Mouse (Mus musculus) MEL (cell line): Measurements from ENCODE around the gene 2010003K11Rik. TPM values are rescaled to one million over a fixed set of nuclear protein-coding genes. Genes with fewer than 3 reads are reported as not detected.

Experiments
- DNase-seq: peaks from one replicate; pipeline ENCODE4 v3.0.0; 2011; ENCODE audit warnings: low read depth, low spot score
- H3K27ac ChIP-seq: 2 replicates; pipeline ENCODE4 v1.5.1; 2012; ENCODE audit warnings: low read depth, mild to moderate bottlenecking, control low read depth, low read length, moderate library complexity; ENCODE audit not compliant: control insufficient read depth
- H3K27me3 ChIP-seq, 2 experiments: fragments of 150-350 bp in 1 of 2; sonication (generic) in 1 of 2; 2 replicates each; pipeline ENCODE4 v1.6.1; 2012; ENCODE audit warnings: low read length in 2 of 2, mild to moderate bottlenecking in 2 of 2, improper control_type of control experiment in 1 of 2, moderate library complexity in 1 of 2; ENCODE audit not compliant: insufficient read depth in 2 of 2, control insufficient read depth in 1 of 2
- H3K36me3 ChIP-seq, 2 experiments: 2 replicates each; pipeline ENCODE4 v1.6.1; 2012 to 2014; ENCODE audit warnings: low read length in 2 of 2, improper control_type of control experiment in 1 of 2, inconsistent platforms in 1 of 2, mild to moderate bottlenecking in 1 of 2; ENCODE audit not compliant: insufficient read depth in 2 of 2, control insufficient read depth in 1 of 2
- H3K4me1 ChIP-seq, 2 experiments: fragments of 150-350 bp in 1 of 2; sonication (generic) in 1 of 2; 2 replicates each; pipeline ENCODE4 v1.6.1; 2012; ENCODE audit warnings: low read length in 2 of 2, improper control_type of control experiment in 1 of 2, mild to moderate bottlenecking in 1 of 2; ENCODE audit not compliant: insufficient read depth in 2 of 2, control insufficient read depth in 1 of 2
- H3K4me3 ChIP-seq, 2 experiments: fragments of 150-350 bp in 1 of 2; sonication (generic) in 1 of 2; 2 replicates each; pipeline ENCODE4 v1.5.1; 2012; ENCODE audit warnings: low read depth in 2 of 2, low read length in 2 of 2, mild to moderate bottlenecking in 2 of 2, moderate library complexity in 2 of 2, control low read depth in 1 of 2, improper control_type of control experiment in 1 of 2; ENCODE audit not compliant: control insufficient read depth in 1 of 2, insufficient read depth in 1 of 2
- H3K79me2 ChIP-seq: 2 replicates; pipeline ENCODE4 v1.6.1; 2012; ENCODE audit warnings: mild to moderate bottlenecking, low read length, moderate library complexity; ENCODE audit not compliant: control insufficient read depth, poor library complexity, insufficient read depth
- H3K9ac ChIP-seq: 2 replicates; pipeline ENCODE4 v1.6.1; 2012; ENCODE audit warnings: low read depth, mild to moderate bottlenecking, control low read depth, low read length, moderate library complexity; ENCODE audit not compliant: control insufficient read depth, poor library complexity, severe bottlenecking
- H3K9me3 ChIP-seq: fragments of 150-350 bp; sonication (generic); replicated peaks from 2 replicates; pipeline ENCODE4 v1.6.1; 2012; ENCODE audit warnings: mild to moderate bottlenecking, low read length, improper control_type of control experiment, moderate library complexity; ENCODE audit not compliant: insufficient read depth
- BHLHE40 ChIP-seq: IDR thresholded peaks from 2 replicates; pipeline ENCODE4 v1.6.1; 2012; ENCODE audit warnings: low read depth, mild to moderate bottlenecking, inconsistent platforms, low read length, improper control_type of control experiment, borderline replicate concordance
- CHD1 ChIP-seq: IDR thresholded peaks from 2 replicates; pipeline ENCODE4 v1.6.1; 2012; ENCODE audit warnings: low read depth, mild to moderate bottlenecking, inconsistent platforms, low read length, improper control_type of control experiment
- E2F4 ChIP-seq: IDR thresholded peaks from 2 replicates; pipeline ENCODE4 v1.6.1; 2011; ENCODE audit warnings: low read depth, low read length, improper control_type of control experiment, borderline replicate concordance
- GATA1 ChIP-seq: IDR thresholded peaks from 2 replicates; pipeline ENCODE4 v1.6.1; 2011; ENCODE audit warnings: low read depth, low read length, improper control_type of control experiment
- HCFC1 ChIP-seq: IDR thresholded peaks from 2 replicates; pipeline ENCODE4 v1.6.1; 2012; ENCODE audit warnings: low read depth, mild to moderate bottlenecking, inconsistent platforms, low read length, improper control_type of control experiment, moderate library complexity
- MAFK ChIP-seq: IDR thresholded peaks from 2 replicates; pipeline ENCODE4 v1.6.1; 2011; ENCODE audit warnings: low read depth, mild to moderate bottlenecking, low read length, improper control_type of control experiment, borderline replicate concordance
- MAX ChIP-seq: IDR thresholded peaks from 2 replicates; pipeline ENCODE4 v1.6.1; 2011; ENCODE audit warnings: low read length, improper control_type of control experiment
- MAZ ChIP-seq: IDR thresholded peaks from 2 replicates; pipeline ENCODE4 v1.6.1; 2012; ENCODE audit warnings: low read depth, mild to moderate bottlenecking, inconsistent platforms, low read length, improper control_type of control experiment
- MEF2A ChIP-seq: IDR thresholded peaks from 2 replicates; pipeline ENCODE4 v1.6.1; 2014; ENCODE audit warnings: low read depth, mild to moderate bottlenecking, inconsistent platforms, low read length, improper control_type of control experiment; ENCODE audit not compliant: poor library complexity, insufficient replicate concordance, severe bottlenecking; ENCODE audit errors: extremely low read depth
- NELFE ChIP-seq: IDR thresholded peaks from 2 replicates; pipeline ENCODE4 v1.6.1; 2011; ENCODE audit warnings: low read depth, low read length, improper control_type of control experiment
- NRF1 ChIP-seq: IDR thresholded peaks from 2 replicates; pipeline ENCODE4 v1.6.1; 2014; ENCODE audit warnings: low read depth, mild to moderate bottlenecking, inconsistent platforms, low read length, improper control_type of control experiment, moderate library complexity; ENCODE audit not compliant: poor library complexity, insufficient read depth, severe bottlenecking
- POLR2AphosphoS5 ChIP-seq: IDR thresholded peaks from 2 replicates; pipeline ENCODE4 v1.6.1; 2012; ENCODE audit warnings: low read depth, borderline replicate concordance, mild to moderate bottlenecking, inconsistent platforms, low read length, moderate library complexity, mixed read lengths
- SIN3A ChIP-seq: IDR thresholded peaks from 2 replicates; pipeline ENCODE4 v1.6.1; 2012; ENCODE audit warnings: low read length, improper control_type of control experiment, inconsistent platforms
- SMC3 ChIP-seq: IDR thresholded peaks from 2 replicates; pipeline ENCODE4 v1.6.1; 2011; ENCODE audit warnings: low read depth, low read length, improper control_type of control experiment
- TBP ChIP-seq: IDR thresholded peaks from 2 replicates; pipeline ENCODE4 v1.8.0; 2011; ENCODE audit warnings: low read depth, low read length, improper control_type of control experiment
- USF2 ChIP-seq, 2 experiments: IDR thresholded peaks; 2 replicates each; pipeline ENCODE4 v1.6.1; 2011 to 2012; ENCODE audit warnings: improper control_type of control experiment in 2 of 2, low read length in 2 of 2, borderline replicate concordance in 1 of 2, inconsistent platforms in 1 of 2, low read depth in 1 of 2, mild to moderate bottlenecking in 1 of 2; ENCODE audit not compliant: insufficient read depth in 1 of 2
- ZC3H11A ChIP-seq: IDR thresholded peaks from 2 replicates; pipeline ENCODE4 v1.6.1; 2012; ENCODE audit warnings: low read depth, mild to moderate bottlenecking, inconsistent platforms, low read length, improper control_type of control experiment
- ZKSCAN1 ChIP-seq: IDR thresholded peaks from 2 replicates; pipeline ENCODE4 v1.6.1; 2012; ENCODE audit warnings: low read depth, mild to moderate bottlenecking, inconsistent platforms, low read length, improper control_type of control experiment, moderate library complexity
- polyA plus RNA-seq, 2 experiments: library from polyadenylated mRNA; stranded (reverse) in 1 of 2; unstranded in 1 of 2; fragments of >175 nt in 1 of 2; fragments of >200 nt in 1 of 2; gene quantifications; 2 replicates each; pipeline versions ENCODE4 v1.2.1 to v1.2.4; 2012; ENCODE audit warnings: low replicate concordance in 2 of 2, low read depth in 1 of 2; ENCODE audit not compliant: insufficient read length in 2 of 2, insufficient read depth in 1 of 2, missing spikeins in 1 of 2
- total RNA-seq: library from RNA; depleted of rRNA; stranded (reverse); fragments of 300-350 nt; gene quantifications from 2 replicates; pipeline ENCODE4 v1.2.3, GENCODE M21; 2012

Gene 2010003K11Rik
- total and polyA plus RNA-seq, 3 experiments: not detected

- H3K9me3 ChIP-seq: no peaks in the 10 kb centered on the region
- no peak overlapping the region for H3K27ac ChIP-seq
- H3K27me3 ChIP-seq: peaks cover 4 to 7% of the 10 kb centered on the region in 2 experiments
- H3K4me1 ChIP-seq: 0 out of 4 replicates have a peak, but pooled peaks cover 0 to 3% of the 10 kb centered on the region in 2 experiments
- TF ChIP-seq HCFC1 (no peak), MEF2A (no peak), GATA1 (no peak), SMC3 (no peak), BHLHE40 (no peak), MAX (no peak), USF2 (IDR thresholded peaks at IDR 0.05; ENCODE audit: borderline replicate concordance in 1 of 2, insufficient read depth in 1 of 2, low read depth in 1 of 2, low read length in 2 of 2) (no peak), TBP (no peak)
- no peaks in the 10 kb centered on the region for H3K79me2 ChIP-seq
- no peak overlapping the region for H3K4me3 ChIP-seq
- H3K36me3 ChIP-seq: no peaks in the 10 kb centered on the region
- DNase-seq: no peak
- H3K9ac ChIP-seq: no peak overlapping the region
Measured at GRCm38 (mm10) chr19:4451965-4452364, 46.4 kb downstream of the 2010003K11Rik start.

DNA sequence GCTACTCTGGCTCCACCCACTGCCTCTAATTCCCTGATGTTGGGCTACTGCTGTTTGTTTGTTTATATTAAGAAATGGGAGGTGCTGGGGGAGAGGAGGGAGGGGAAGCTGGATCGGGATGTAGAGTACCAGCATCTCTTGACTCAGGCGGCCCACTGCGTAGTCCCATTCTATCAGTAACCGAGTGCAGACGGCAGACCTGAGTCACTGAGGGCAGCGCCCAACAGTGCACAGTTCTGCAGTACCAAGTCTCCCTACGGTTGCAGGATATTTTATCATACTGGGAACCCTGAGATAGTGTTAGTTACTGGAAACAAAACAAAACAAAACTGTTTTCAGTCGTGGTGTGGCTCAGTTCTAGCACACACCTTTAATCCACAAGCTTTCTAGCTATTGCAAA, 47.3 kb downstream of the 2010003K11Rik start:
- Histone ChIP-seq H3K4me3 (no peak overlapping the region), H3K9me3 (no peaks in the 10 kb centered on the region), H3K27ac (no peak overlapping the region), H3K27me3 (peaks cover 4 to 8% of the 10 kb centered on the region in 2 experiments), H3K79me2 (no peaks in the 10 kb centered on the region), H3K9ac (no peak overlapping the region), H3K4me1 (0 out of 4 replicates have a peak, but pooled peaks cover 0 to 3% of the 10 kb centered on the region in 2 experiments), H3K36me3 (no peaks in the 10 kb centered on the region)
- DNase-seq: no peak
- TF ChIP-seq E2F4: no peak
- TF ChIP-seq ZKSCAN1: no peak
- TF ChIP-seq SIN3A: no peak
- TF ChIP-seq CHD1: no peak
- no peak for TF ChIP-seq ZC3H11A
- TF ChIP-seq NRF1: no peak
- no peak for TF ChIP-seq NELFE

DNA sequence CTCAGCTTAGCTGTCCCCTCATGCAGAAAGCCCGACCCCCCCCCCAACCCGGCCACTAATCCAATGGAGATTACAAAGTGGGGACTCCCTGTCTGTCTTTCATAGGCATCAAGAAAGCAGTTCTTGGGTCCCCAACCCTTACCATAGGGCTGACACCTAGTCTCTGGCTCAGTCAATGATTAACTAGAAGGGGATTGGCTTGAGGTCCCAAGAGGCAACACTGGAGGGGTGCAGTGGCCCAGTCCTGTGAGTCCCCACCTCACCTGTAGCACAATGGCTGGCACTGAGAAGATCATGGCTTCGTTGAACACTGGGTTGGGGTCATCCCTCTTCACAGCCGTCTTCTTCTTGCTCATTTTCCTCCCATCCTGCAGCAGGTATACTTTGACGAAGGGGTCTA, 47.7 kb downstream of the 2010003K11Rik start:
- no peaks in the 10 kb centered on the region for H3K4me1 ChIP-seq
- TF ChIP-seq MAFK (no peak), MAZ (no peak), ZKSCAN1 (no peak), HCFC1 (no peak), POLR2AphosphoS5 (no peak), CHD1 (no peak)
- TF ChIP-seq, all 39 proteins: peak for 0

More for the DNA sequence above, 47.7 kb downstream of the 2010003K11Rik start:
- H3K9ac ChIP-seq: no peak overlapping the region
- H3K36me3 ChIP-seq: no peaks in the 10 kb centered on the region
- no peak for DNase-seq
- no peak overlapping the region for H3K4me3 ChIP-seq
- no peaks in the 10 kb centered on the region for H3K9me3 ChIP-seq
- no peak overlapping the region for H3K27ac ChIP-seq
- H3K27me3 ChIP-seq: peaks cover 4 to 9% of the 10 kb centered on the region in 2 experiments
- H3K79me2 ChIP-seq: no peaks in the 10 kb centered on the region
